Mouse (Mus musculus) liver, embryonic 14.5 days (tissue): Measurements from ENCODE around the gene Hist1h2ba. TPM values are rescaled to one million over a fixed set of nuclear protein-coding genes. Genes with fewer than 3 reads are reported as not detected.

Experiments
- ATAC-seq: fragments of 200-750 bp; cut with Nextera tagmentation; 2 replicates; pipeline ENCODE4 v1.8.0; 2017; ENCODE audit warnings: moderate number of reproducible peaks, mild to moderate bottlenecking, moderate library complexity; ENCODE audit not compliant: insufficient read depth
- DNase-seq, 3 experiments: peaks; one replicate each; pipeline ENCODE4 v3.0.0-alpha.2; 2012 to 2013; ENCODE audit warnings: low read depth in 3 of 3, low spot score in 3 of 3
- H3K27ac ChIP-seq: fragments of 300-500 bp; sonication (generic); 2 replicates; pipeline ENCODE4 v1.5.1; 2014; ENCODE audit warnings: moderate library complexity, mild to moderate bottlenecking, control low read depth, inconsistent platforms
- H3K27me3 ChIP-seq: fragments of 300-500 bp; sonication (generic); 2 replicates; pipeline ENCODE4 v1.6.1; 2014; ENCODE audit warnings: mild to moderate bottlenecking, low read length, moderate library complexity; ENCODE audit not compliant: control insufficient read depth, insufficient read depth
- H3K36me3 ChIP-seq: fragments of 300-500 bp; sonication (generic); replicated peaks from 2 replicates; pipeline ENCODE4 v1.6.1; 2014; ENCODE audit warnings: low read depth; ENCODE audit not compliant: control insufficient read depth, insufficient read depth
- H3K4me1 ChIP-seq, 2 experiments: fragments of 200-500 bp in 1 of 2; fragments of 300-500 bp in 1 of 2; sonication (generic) in 1 of 2; replicated peaks; 2 replicates each; pipeline ENCODE4 v1.6.1; 2012 to 2014; ENCODE audit warnings: antibody characterized with exemption in 1 of 2, inconsistent platforms in 1 of 2, low read length in 1 of 2; ENCODE audit not compliant: control insufficient read depth in 2 of 2, insufficient read depth in 2 of 2
- H3K4me2 ChIP-seq: fragments of 300-500 bp; sonication (generic); 2 replicates; pipeline ENCODE4 v1.6.1; 2014; ENCODE audit warnings: low read depth, mild to moderate bottlenecking, control low read depth, moderate library complexity
- H3K4me3 ChIP-seq, 2 experiments: fragments of 200-500 bp in 1 of 2; fragments of 300-500 bp in 1 of 2; sonication (generic) in 1 of 2; 2 replicates each; pipeline ENCODE4 v1.5.1; 2012 to 2014; ENCODE audit warnings: low read depth in 2 of 2, low read length in 2 of 2, mild to moderate bottlenecking in 2 of 2, control low read depth in 1 of 2, inconsistent platforms in 1 of 2, moderate library complexity in 1 of 2; ENCODE audit not compliant: insufficient read depth in 1 of 2
- H3K9ac ChIP-seq: fragments of 300-500 bp; sonication (generic); replicated peaks from 2 replicates; pipeline ENCODE4 v1.6.1; 2014; ENCODE audit warnings: mild to moderate bottlenecking, control low read depth, moderate library complexity
- H3K9me3 ChIP-seq: fragments of 300-500 bp; sonication (generic); 2 replicates; pipeline ENCODE4 v1.6.1; 2016; ENCODE audit warnings: low read length, mixed read lengths; ENCODE audit not compliant: control insufficient read depth
- CTCF ChIP-seq: IDR thresholded peaks from 2 replicates; pipeline ENCODE4 v1.5.1; 2016; ENCODE audit warnings: antibody characterized with exemption, low read depth, control low read depth
- EP300 ChIP-seq: IDR thresholded peaks from 2 replicates; pipeline ENCODE4 v1.6.1; 2016; ENCODE audit warnings: antibody characterized with exemption, low read depth
- WGBS: fragments of 180-500 bp; shearing (Covaris S2); extraction: QIAGEN DNeasy Blood & Tissue Kit; methylation state at CpG from one replicate; pipeline ENCODE4 v1.1.7; 2014; ENCODE audit not compliant: insufficient replicate concordance; 5-methylcytosine and 5-hydroxymethylcytosine counted together
- polyA plus RNA-seq, 2 experiments: library from polyadenylated mRNA; depleted of rRNA in 1 of 2; stranded (reverse) in 1 of 2; unstranded in 1 of 2; fragments of >200 nt; fragmentation: Nextera tagmentation in 1 of 2; extraction: Ambion mirVana in 1 of 2; gene quantifications; 2 replicates each; pipeline versions ENCODE4 v1.2.1 to v1.2.3; 2012 to 2014

Hist1h2ba gene
- polyA plus RNA-seq, 2 experiments, result not detected

DNA sequence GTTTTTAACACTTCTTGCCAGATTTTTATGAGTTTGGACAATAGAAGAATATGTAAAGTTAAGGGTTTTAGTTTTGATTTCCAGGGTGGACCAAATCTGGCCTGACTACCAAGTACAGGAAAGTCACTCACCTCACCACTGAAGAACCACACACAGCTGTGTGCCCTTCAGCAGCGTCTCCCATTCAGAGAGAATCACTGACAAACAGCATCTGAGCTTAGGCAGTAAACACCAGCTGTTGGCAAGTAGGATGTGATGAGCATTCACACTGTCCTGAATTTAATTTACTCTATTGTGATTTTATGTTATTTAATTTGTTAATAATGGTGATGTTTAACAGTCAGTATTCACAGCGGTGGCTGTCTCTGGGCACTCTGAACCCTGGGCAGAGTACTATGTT, 8.2 kb downstream of the Hist1h2ba start:
- Histone ChIP-seq H3K9ac (no peak overlapping the region), H3K4me3 (no peak overlapping the region), H3K36me3 (no peaks in the 10 kb centered on the region), H3K9me3 (no peaks in the 10 kb centered on the region), H3K27me3 (no peaks in the 10 kb centered on the region), H3K4me2 (no peak overlapping the region), H3K4me1 (no peaks in the 10 kb centered on the region; a peak in 1 of 4 replicates), H3K27ac (no peak overlapping the region)
- no peak for ATAC-seq
- no peak for TF ChIP-seq EP300
- DNase-seq, result no peak
- WGBS, result 51% methylated on average over 2 of the region's 2 CpGs

DNA sequence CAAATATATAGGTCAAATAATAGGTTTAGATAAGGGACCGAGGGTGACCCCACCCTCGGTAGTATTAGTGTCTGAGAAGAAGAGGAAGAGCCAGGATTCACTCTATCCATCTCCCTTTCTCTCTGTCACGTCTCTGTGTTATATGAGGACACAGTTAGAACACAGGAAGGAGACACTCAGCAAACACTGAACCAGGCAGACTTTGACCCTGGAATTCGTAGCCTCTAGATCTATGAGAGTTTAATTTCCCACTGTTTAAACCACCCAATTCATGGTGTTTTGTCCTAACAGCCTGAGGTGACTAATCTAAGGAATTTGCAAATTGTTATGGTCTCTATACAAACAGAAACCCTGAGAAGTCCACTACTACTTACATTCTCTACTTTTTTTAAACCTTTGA, 16.3 kb downstream of the Hist1h2ba start:
- Histone ChIP-seq H3K4me1 (peaks cover 11 to 28% of the 10 kb centered on the region in 2 experiments; a peak in 2 of 4 replicates), H3K9me3 (no peaks in the 10 kb centered on the region), H3K27ac (no peak overlapping the region), H3K4me2 (no peak overlapping the region), H3K36me3 (no peaks in the 10 kb centered on the region), H3K4me3 (no peak overlapping the region), H3K9ac (no peak overlapping the region), H3K27me3 (no peaks in the 10 kb centered on the region)
- no peak for DNase-seq
- WGBS, result 19% methylated on average over 4 of the region's 4 CpGs
- ATAC-seq, result no peak
- no peak for TF ChIP-seq EP300
- no peak for TF ChIP-seq CTCF

DNA sequence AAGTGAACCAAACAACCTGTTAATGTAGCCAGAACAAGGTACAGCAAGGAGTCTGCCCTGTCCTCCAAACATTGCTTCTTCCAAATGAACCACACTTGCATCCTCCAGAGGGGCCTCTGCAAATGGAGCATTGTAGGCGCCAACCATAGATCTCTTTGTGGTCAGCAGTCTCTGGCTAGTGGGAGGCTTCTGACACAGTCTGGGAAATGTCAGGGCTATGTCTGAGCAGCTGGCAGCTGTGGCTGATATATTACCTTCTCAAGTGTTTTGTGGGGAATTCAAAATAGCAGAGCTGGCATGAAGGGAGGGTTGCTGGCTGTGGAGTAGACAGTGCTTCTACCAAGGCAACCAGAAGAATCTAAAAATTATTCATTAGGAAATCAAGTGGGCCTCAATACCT, 17.8 kb downstream of the Hist1h2ba start:
- no peaks in the 10 kb centered on the region for H3K27me3 ChIP-seq
- 52% methylated on average over 1 of the region's 1 CpGs for WGBS
- H3K4me1 ChIP-seq, result peaks cover 11 to 28% of the 10 kb centered on the region in 2 experiments; a peak in 2 of 4 replicates
- TF ChIP-seq CTCF (no peak), EP300 (no peak)
- no peak overlapping the region for H3K9ac ChIP-seq
- no peak overlapping the region for H3K27ac ChIP-seq
- DNase-seq (no peak), ATAC-seq (no peak)
- H3K4me2 ChIP-seq, result no peak overlapping the region
- H3K9me3 ChIP-seq, result no peaks in the 10 kb centered on the region
- no peaks in the 10 kb centered on the region for H3K36me3 ChIP-seq
- H3K4me3 ChIP-seq, result no peak overlapping the region

DNA sequence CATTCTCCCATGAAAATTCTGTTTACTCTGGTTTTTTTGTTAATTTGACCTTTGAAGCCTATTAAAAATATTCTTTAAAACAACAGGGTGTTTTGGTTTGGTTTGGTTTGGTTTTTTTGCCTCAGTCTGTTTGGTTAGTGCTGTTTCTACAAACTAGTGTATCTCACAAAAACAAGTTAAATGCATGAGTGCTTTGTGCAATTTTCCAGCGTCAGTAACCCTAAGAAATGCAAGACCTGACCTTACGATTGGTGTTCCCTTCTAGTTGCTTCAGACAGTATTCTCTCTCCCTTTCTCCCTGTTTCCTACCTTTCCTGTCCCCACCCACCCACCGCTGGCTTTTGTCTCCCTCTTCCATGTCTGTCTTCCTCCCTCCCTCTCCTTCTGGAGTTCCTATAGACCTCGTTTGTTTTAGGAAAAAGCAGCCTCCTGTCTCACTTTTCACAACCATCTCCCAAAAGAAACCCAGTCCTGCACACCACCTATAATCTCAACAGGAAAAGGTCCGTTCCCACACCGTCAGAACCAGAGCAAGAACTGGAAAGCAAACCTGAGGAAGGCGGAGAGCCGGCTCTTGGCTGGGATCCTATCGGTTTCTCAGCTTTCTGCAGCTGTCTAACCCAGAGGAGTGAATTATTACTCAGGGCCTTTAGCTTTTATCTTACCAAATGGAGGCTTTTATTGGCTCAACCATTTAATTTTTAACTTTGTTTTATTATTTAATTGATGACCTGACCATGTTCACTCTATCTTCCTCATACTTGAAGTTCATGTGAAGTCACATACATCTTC, 19.4 kb downstream of the Hist1h2ba start, which contains the start of gene Slc17a4:
TSS of gene Slc17a4 (minus strand) at position 634 of the 792 bp plus-strand sequence.
- 34% methylated on average over 9 of the region's 9 CpGs for WGBS
- H3K27ac ChIP-seq, result peak within 1 kb of the TSS; percentile 14; the same call in 1 of the 2 replicates
- no peaks in the 10 kb centered on the region for H3K27me3 ChIP-seq
- H3K4me1 ChIP-seq, result peaks cover 11 to 34% of the 10 kb centered on the region in 2 experiments; a peak in 2 of 4 replicates
- DNase-seq (no peak), ATAC-seq (no peak)
- no peak for TF ChIP-seq EP300
- TF ChIP-seq CTCF, result no peak
- H3K36me3 ChIP-seq, result no peaks in the 10 kb centered on the region
- no peak within 1 kb of the TSS; the same call in 1 of the 2 replicates for H3K9ac ChIP-seq
- H3K4me3 ChIP-seq, result no peak within 1 kb of the TSS
- no peak within 1 kb of the TSS for H3K4me2 ChIP-seq
- H3K9me3 ChIP-seq, result no peaks in the 10 kb centered on the region

DNA sequence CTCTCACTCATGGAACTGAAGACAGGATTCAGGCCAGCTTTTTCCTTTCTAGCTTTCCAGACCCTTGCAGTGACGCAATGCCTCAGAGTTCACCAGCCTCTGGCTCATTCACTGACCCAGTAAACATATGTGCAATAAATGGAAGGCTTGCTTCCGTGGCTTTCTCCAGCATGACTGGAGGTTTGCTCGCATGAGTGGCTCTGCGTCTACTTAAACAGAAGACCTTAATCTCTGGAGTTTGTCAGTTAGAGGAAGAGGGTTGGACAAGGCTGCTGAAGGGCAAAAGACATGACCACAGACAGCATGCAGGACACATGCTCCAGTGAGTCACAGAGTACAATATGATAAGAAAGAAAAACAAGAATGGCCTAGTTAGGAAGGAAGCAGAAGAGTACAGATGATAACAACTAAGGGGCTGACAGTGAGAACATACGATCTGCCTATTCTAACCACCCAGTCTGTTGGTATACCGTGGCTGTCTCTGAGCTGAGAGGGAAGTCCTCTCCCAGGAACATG, 20.1 kb downstream of the Hist1h2ba start:
- H3K36me3 ChIP-seq, result no peaks in the 10 kb centered on the region
- peak; percentile 66 for TF ChIP-seq EP300
- no peak for TF ChIP-seq CTCF
- H3K27me3 ChIP-seq, result no peaks in the 10 kb centered on the region
- H3K4me2 ChIP-seq, result no peak overlapping the region
- H3K9ac ChIP-seq, result no peak overlapping the region; the same call in 1 of the 2 replicates
- no peaks in the 10 kb centered on the region for H3K9me3 ChIP-seq
- H3K27ac ChIP-seq, result peak overlapping the region; percentile 14; the same call in 1 of the 2 replicates
- DNase-seq, result peak in 2 of 3 experiments; percentile 23 to 32
- H3K4me3 ChIP-seq, result no peak overlapping the region
- 4% methylated on average over 6 of the region's 6 CpGs for WGBS
- H3K4me1 ChIP-seq, result peaks cover 11 to 34% of the 10 kb centered on the region in 2 experiments; a peak in 2 of 4 replicates
- peak; percentile 77 for ATAC-seq
